Mouse (Mus musculus) G1E (cell line): Measurements from ENCODE around the gene Ptgr1.

Source experiments
- CTCF ChIP-seq: IDR thresholded peaks from 2 replicates; pipeline ENCODE4 v1.5.1; 2012; ENCODE audit warnings: low read depth, low read length, inconsistent platforms, mixed read lengths
- GATA1 ChIP-seq: IDR thresholded peaks from 2 replicates; pipeline ENCODE4 v1.6.1; 2012; ENCODE audit warnings: borderline replicate concordance, low read length, inconsistent platforms, mixed read lengths
- POLR2AphosphoS5 ChIP-seq: IDR thresholded peaks from 2 replicates; pipeline ENCODE4 v1.6.1; 2012; ENCODE audit warnings: low read depth, low read length, inconsistent platforms; ENCODE audit not compliant: insufficient replicate concordance

DNA sequence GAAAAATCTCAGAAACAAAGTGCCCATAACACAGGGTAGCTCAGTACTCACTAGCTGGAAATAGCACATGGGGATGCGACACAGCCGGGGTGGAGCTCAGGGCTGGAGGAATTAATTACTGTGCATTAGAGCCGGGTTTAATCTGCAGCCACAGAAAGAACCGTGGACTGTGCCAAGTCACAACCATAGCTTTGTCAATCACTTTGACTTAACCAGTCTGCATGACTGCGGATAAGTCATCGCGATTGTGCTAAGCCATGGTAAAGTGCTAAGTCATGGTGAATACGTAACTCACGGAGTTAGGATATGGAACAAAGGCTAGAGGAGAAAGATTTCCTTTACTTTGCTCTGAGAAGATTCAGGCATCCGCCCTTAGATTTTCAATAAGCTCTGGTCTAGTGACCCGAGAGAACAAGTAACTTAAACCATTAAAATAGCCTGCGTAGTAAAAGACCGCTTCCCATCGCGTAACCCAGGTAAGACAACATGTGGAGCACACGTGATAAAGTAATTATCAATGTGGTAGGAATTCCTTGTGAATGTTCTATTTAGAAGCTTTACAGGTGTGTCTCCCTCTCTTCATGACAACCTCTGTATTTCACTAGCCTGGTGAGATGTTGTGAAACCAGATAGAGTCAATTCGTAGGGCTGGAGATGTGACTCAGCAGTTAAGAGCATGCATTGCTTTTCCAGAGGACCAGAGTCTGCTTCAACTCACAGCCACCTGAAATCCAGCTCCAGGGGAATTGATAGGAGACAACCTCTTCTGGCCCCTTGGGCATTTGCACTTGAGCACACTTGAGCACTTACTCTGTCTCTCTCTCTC lies 3.9 kb upstream of the Ptgr1 start:
- TF ChIP-seq GATA1 (no peak), CTCF (no peak), POLR2AphosphoS5 (no peak)
